Mouse (Mus musculus) hindbrain, embryonic 15.5 days (tissue): Measurements from ENCODE around the gene Gstm6. TPM values are rescaled to one million over a fixed set of nuclear protein-coding genes. Genes with fewer than 3 reads are reported as not detected.
A peak's percentile ranks its signal among the peaks of the same experiment; 100 is the strongest.

Source experiments
- ATAC-seq: fragments of 200-750 bp; cut with Nextera tagmentation; 2 replicates; pipeline ENCODE4 v1.8.0; 2017; ENCODE audit warnings: low read depth, moderate number of reproducible peaks, moderate TSS enrichment; ENCODE audit not compliant: low FRiP score
- H3K27ac ChIP-seq: fragments of 300-500 bp; sonication (generic); replicated peaks from 2 replicates; pipeline ENCODE4 v1.5.1; 2015; ENCODE audit warnings: mild to moderate bottlenecking, inconsistent platforms
- H3K27me3 ChIP-seq: fragments of 300-500 bp; sonication (generic); 2 replicates; pipeline ENCODE4 v1.6.1; 2015; ENCODE audit warnings: control low read depth, inconsistent platforms
- H3K36me3 ChIP-seq: fragments of 300-500 bp; sonication (generic); 2 replicates; pipeline ENCODE4 v1.6.1; 2015; ENCODE audit warnings: control low read depth, inconsistent platforms
- H3K4me1 ChIP-seq: fragments of 300-500 bp; sonication (generic); replicated peaks from 2 replicates; pipeline ENCODE4 v1.6.1; 2015; ENCODE audit warnings: control low read depth, inconsistent platforms
- H3K4me2 ChIP-seq: fragments of 300-500 bp; sonication (generic); 2 replicates; pipeline ENCODE4 v1.6.1; 2015; ENCODE audit warnings: moderate library complexity, mild to moderate bottlenecking, inconsistent platforms
- H3K4me3 ChIP-seq: fragments of 300-500 bp; sonication (generic); 2 replicates; pipeline ENCODE4 v1.5.1; 2015; ENCODE audit warnings: mild to moderate bottlenecking, inconsistent platforms
- H3K9ac ChIP-seq: fragments of 300-500 bp; sonication (generic); 2 replicates; pipeline ENCODE4 v1.6.1; 2015; ENCODE audit warnings: inconsistent platforms
- H3K9me3 ChIP-seq: fragments of 300-500 bp; sonication (generic); 2 replicates; pipeline ENCODE4 v1.6.1; 2016; ENCODE audit warnings: control low read depth, inconsistent platforms
- WGBS: fragments of 180-500 bp; shearing (Covaris S2); methylation state at CpG from one replicate; pipeline ENCODE4 v1.1.7; 2015; 5-methylcytosine and 5-hydroxymethylcytosine counted together
- polyA plus RNA-seq: library from polyadenylated mRNA; unstranded; fragments of >200 nt; fragmentation: Nextera tagmentation; extraction: Ambion mirVana; gene quantifications from 2 replicates; pipeline ENCODE4 v1.2.1, GENCODE M21; 2015

The Gstm6 gene
- polyA plus RNA-seq, 1 experiment from 2014 or later: 8.9 TPM

DNA sequence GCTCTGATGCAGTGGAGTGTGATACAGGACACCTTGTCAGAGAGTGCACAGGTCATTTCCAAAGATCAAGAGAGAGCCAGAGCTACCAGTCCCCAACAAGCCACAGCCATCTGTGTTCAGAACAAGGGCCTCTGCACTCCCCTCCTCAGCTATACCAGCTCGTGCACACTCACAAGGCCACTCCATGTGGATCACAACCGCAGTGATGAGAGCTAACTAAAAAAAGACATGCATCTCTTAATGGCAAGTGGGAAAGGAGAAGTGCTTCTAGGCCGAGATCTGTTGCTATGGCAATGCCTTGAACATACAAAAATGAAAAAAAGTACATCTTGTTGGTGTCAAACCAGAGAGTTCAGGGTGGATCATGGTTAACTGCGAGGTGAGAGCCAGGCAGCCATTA is 3.7 kb downstream of the Gstm6 start:
- WGBS: 46% methylated on average over 4 of the region's 4 CpGs
- Histone ChIP-seq H3K4me3 (no peak overlapping the region), H3K9ac (no peak overlapping the region), H3K36me3 (no peaks in the 10 kb centered on the region), H3K27ac (0 out of 2 replicates have a peak overlapping the region, but pooled peaks have one; percentile 4), H3K4me2 (no peak overlapping the region), H3K27me3 (no peaks in the 10 kb centered on the region; the same call in 1 of the 2 replicates), H3K9me3 (no peaks in the 10 kb centered on the region), H3K4me1 (peaks cover 26% of the 10 kb centered on the region)
- ATAC-seq: no peak

GRCm38 (mm10) chr3:107939403-107939802 is 4.1 kb downstream of the Gstm6 start:
- Histone ChIP-seq H3K4me3 (no peak overlapping the region), H3K9ac (no peak overlapping the region), H3K9me3 (no peaks in the 10 kb centered on the region), H3K36me3 (no peaks in the 10 kb centered on the region), H3K4me2 (no peak overlapping the region), H3K27ac (0 out of 2 replicates have a peak overlapping the region, but pooled peaks have one; percentile 4), H3K4me1 (peaks cover 26% of the 10 kb centered on the region), H3K27me3 (no peaks in the 10 kb centered on the region; the same call in 1 of the 2 replicates)
- ATAC-seq: no peak
- 54% methylated on average over 3 of the region's 3 CpGs for WGBS

DNA sequence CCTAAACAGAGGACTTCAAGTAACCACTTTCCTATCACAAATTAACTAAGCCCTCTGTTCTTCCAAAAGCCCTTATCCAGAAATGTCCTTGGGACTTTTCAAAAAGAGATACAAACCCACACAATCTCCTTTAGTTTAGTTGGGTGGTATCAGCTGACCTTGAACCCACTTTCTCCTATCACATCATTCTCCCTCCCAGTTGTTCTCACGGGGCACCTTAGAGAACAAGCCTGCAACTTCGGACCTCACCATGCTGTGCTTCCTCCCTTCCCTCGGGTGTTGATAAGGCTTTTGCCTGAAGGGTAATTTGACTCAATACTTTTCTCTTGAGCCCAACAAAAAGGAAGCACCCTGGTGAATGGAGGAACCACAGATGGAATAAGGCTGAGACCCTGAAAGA is 7.7 kb downstream of the Gstm6 start:
- no peaks in the 10 kb centered on the region; the same call in 1 of the 2 replicates for H3K27me3 ChIP-seq
- H3K4me3 ChIP-seq: no peak overlapping the region
- H3K9me3 ChIP-seq: no peaks in the 10 kb centered on the region
- WGBS: 73% methylated on average over 3 of the region's 3 CpGs
- H3K36me3 ChIP-seq: no peaks in the 10 kb centered on the region
- H3K4me1 ChIP-seq: peaks cover 27% of the 10 kb centered on the region
- ATAC-seq: no peak
- H3K9ac ChIP-seq: no peak overlapping the region
- H3K4me2 ChIP-seq: no peak overlapping the region
- H3K27ac ChIP-seq: no peak overlapping the region

DNA sequence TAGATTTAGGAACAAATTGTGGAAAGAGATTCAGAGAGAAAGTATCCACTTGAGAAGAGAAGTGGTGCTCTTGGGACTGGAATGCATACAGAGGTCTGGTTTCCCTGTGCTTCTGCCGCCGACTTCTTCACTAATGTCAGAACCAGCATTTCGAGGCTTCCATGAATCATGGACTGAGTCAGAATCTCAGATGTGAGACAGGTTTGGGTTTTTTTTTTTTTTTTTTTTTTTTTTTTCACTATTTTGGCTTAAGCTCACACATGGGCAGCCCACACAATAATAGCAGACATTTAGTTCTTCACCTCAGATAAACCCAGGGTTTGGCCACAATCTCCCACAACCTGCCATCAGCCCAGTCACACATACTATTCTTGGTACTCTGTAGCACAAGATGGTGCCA is 8.3 kb downstream of the Gstm6 start:
- H3K4me2 ChIP-seq: no peak overlapping the region

DNA sequence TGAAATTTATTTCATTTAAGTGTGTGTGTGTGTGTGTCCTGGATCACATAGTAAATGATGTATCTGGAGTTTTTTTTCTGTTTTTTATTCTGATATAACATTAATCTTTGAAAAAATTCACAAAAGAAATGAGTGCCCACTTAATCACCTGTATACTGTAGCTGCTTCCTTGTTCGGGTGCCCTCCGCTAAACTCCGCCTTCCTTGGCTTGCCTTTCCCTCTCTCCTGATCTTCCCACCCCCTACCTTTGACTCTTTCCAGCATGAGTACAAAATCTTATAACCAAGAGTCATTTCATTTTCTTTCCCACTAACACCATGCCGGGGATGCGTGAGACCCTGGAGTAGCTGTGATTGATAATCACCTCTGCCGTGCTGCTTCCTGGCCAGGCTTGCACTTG is 11.4 kb downstream of the Gstm6 start:
- Histone ChIP-seq H3K9ac (no peak overlapping the region), H3K36me3 (no peaks in the 10 kb centered on the region), H3K4me1 (peaks cover 15% of the 10 kb centered on the region), H3K4me3 (no peak overlapping the region), H3K27me3 (no peaks in the 10 kb centered on the region; the same call in 1 of the 2 replicates), H3K27ac (peak overlapping the region; percentile 52; the same call in 1 of the 2 replicates), H3K4me2 (no peak overlapping the region), H3K9me3 (no peaks in the 10 kb centered on the region)
- WGBS: 66% methylated on average over 6 of the region's 6 CpGs
- no peak for ATAC-seq

More for the DNA sequence above, 8.3 kb downstream of the Gstm6 start:
- Histone ChIP-seq H3K27ac (no peak overlapping the region), H3K36me3 (no peaks in the 10 kb centered on the region), H3K27me3 (no peaks in the 10 kb centered on the region; the same call in 1 of the 2 replicates), H3K9me3 (no peaks in the 10 kb centered on the region), H3K4me1 (peaks cover 26% of the 10 kb centered on the region), H3K4me3 (no peak overlapping the region), H3K9ac (no peak overlapping the region)
- WGBS: 89% methylated on average over 3 of the region's 3 CpGs
- ATAC-seq: no peak

- 3% methylated on average over 10 of the region's 10 CpGs for WGBS
- Histone ChIP-seq H3K9me3 (no peaks in the 10 kb centered on the region), H3K27ac (peak within 1 kb of the TSS; percentile 69), H3K27me3 (no peaks in the 10 kb centered on the region; the same call in 1 of the 2 replicates), H3K4me2 (peak within 1 kb of the TSS; percentile 48), H3K4me3 (peak within 1 kb of the TSS; percentile 26), H3K9ac (no peak within 1 kb of the TSS), H3K36me3 (no peaks in the 10 kb centered on the region), H3K4me1 (peaks cover 15% of the 10 kb centered on the region)
- peak; percentile 97 for ATAC-seq
Observed at GRCm38 (mm10) chr3:107931670-107932069, 11.9 kb downstream of the Gstm6 start, which contains the start of gene Gstm7. TSS of gene Gstm7 (minus strand) at chr3:107931817.

DNA sequence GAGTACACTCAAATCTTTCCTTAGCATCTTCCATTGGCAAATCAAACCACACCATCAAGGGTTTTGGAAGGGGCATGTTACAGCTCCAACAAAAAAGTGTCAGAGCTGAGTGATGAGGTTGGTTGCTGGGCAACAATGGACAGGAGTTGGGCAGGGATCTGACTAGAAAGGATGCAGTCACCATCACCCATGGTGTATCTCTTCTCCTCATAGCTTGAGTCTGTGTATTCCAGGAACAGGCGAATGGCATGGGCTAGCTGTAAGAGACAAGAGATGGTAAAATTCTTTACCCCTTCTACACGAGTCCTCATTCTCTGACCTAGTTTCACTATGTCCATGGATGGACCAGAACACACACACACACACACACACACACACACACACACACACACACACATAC is 12.4 kb downstream of the Gstm6 start:
- Histone ChIP-seq H3K4me1 (peaks cover 15% of the 10 kb centered on the region), H3K4me3 (peak overlapping the region; percentile 26), H3K27me3 (no peaks in the 10 kb centered on the region; the same call in 1 of the 2 replicates), H3K36me3 (no peaks in the 10 kb centered on the region), H3K9ac (no peak overlapping the region), H3K27ac (peak overlapping the region; percentile 69), H3K9me3 (no peaks in the 10 kb centered on the region), H3K4me2 (peak overlapping the region; percentile 48)
- 53% methylated on average over 2 of the region's 2 CpGs for WGBS
- ATAC-seq: no peak; the same call in 1 of the 2 replicates

DNA sequence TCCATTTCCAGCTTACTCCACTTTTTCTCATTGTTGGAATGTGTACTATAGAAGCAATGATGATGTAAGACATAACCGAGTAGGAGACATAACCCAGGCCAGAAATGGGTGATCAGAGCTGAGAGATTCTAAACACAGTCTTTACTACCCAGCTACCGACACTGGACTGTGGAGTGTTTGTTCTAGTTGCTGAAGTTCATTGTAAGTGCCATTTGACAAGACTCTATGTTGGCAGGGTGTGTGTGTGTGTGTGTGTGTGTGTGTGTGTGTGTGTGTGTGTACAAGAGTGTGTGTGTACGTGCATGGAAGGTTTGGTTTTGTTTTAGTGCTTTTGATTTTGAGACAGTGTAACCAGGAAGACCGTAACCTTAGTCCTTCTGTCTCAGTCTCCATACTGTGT is 13.8 kb downstream of the Gstm6 start:
- H3K27ac ChIP-seq: no peak overlapping the region

GRCm38 (mm10) chr3:107929243-107929642 is 14.3 kb downstream of the Gstm6 start:
- H3K4me2 ChIP-seq: no peak overlapping the region
- H3K4me1 ChIP-seq: peaks cover 15% of the 10 kb centered on the region
- no peak overlapping the region for H3K4me3 ChIP-seq
- H3K36me3 ChIP-seq: no peaks in the 10 kb centered on the region
- no peak for ATAC-seq
- H3K9me3 ChIP-seq: no peaks in the 10 kb centered on the region
- H3K9ac ChIP-seq: no peak overlapping the region
- H3K27me3 ChIP-seq: no peaks in the 10 kb centered on the region
- 82% methylated on average over 4 of the region's 4 CpGs for WGBS
- no peak overlapping the region for H3K27ac ChIP-seq

More for the DNA sequence above, 13.8 kb downstream of the Gstm6 start:
- no peak overlapping the region for H3K4me2 ChIP-seq
- no peak overlapping the region for H3K4me3 ChIP-seq
- H3K27me3 ChIP-seq: no peaks in the 10 kb centered on the region
- whole genome bisulfite sequencing: 84% methylated on average over 4 of the region's 4 CpGs
- H3K36me3 ChIP-seq: no peaks in the 10 kb centered on the region
- ATAC-seq: no peak
- H3K4me1 ChIP-seq: peaks cover 15% of the 10 kb centered on the region
- no peak overlapping the region for H3K9ac ChIP-seq
- no peaks in the 10 kb centered on the region for H3K9me3 ChIP-seq

- H3K36me3 ChIP-seq: no peaks in the 10 kb centered on the region
- no peak overlapping the region for H3K9ac ChIP-seq
- no peaks in the 10 kb centered on the region for H3K27me3 ChIP-seq
- no peak overlapping the region for H3K27ac ChIP-seq
- H3K4me2 ChIP-seq: no peak overlapping the region
- H3K9me3 ChIP-seq: no peaks in the 10 kb centered on the region
- whole genome bisulfite sequencing: 86% methylated on average over 11 of the region's 11 CpGs
- no peak overlapping the region for H3K4me3 ChIP-seq
- peaks cover 15% of the 10 kb centered on the region for H3K4me1 ChIP-seq
- no peak for ATAC-seq
Observed at GRCm38 (mm10) chr3:107928691-107929090, 14.9 kb downstream of the Gstm6 start.

- no peak for ATAC-seq
- Histone ChIP-seq H3K4me1 (peaks cover 15% of the 10 kb centered on the region), H3K27me3 (no peaks in the 10 kb centered on the region), H3K9ac (no peak overlapping the region), H3K9me3 (no peaks in the 10 kb centered on the region), H3K27ac (no peak overlapping the region), H3K4me2 (no peak overlapping the region), H3K4me3 (no peak overlapping the region), H3K36me3 (no peaks in the 10 kb centered on the region)
- 60% methylated on average over 3 of the region's 3 CpGs for WGBS
Observed at GRCm38 (mm10) chr3:107927841-107928240, 15.7 kb downstream of the Gstm6 start.

DNA sequence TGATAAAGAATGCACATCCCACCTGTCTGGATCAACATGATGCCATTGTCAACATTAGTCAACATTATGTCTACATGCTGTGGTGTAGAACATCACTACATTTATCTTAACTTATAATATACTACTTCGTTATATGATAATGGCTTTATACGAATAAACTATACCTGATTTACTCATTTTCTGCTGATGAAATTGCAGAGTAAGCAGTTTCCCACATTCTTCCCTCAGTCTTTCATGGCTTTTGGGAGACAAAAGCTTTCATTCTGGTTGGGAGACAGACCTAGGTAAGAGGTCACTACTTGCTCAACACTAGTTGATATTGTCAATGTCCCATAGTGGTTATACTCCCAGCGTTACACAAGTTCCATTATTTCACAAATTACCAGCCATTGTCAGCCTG is 18.2 kb downstream of the Gstm6 start:
- Histone ChIP-seq H3K4me3 (no peak overlapping the region), H3K36me3 (no peaks in the 10 kb centered on the region), H3K27me3 (no peaks in the 10 kb centered on the region), H3K27ac (no peak overlapping the region), H3K9ac (no peak overlapping the region), H3K4me2 (no peak overlapping the region), H3K4me1 (no peaks in the 10 kb centered on the region), H3K9me3 (no peaks in the 10 kb centered on the region)
- no peak for ATAC-seq
- 94% methylated on average over 3 of the region's 3 CpGs for WGBS

- 93% methylated on average over 5 of the region's 5 CpGs for WGBS
- Histone ChIP-seq H3K4me1 (0 out of 2 replicates have a peak, but pooled peaks cover 3% of the 10 kb centered on the region), H3K4me3 (no peak overlapping the region), H3K9ac (no peak overlapping the region), H3K9me3 (no peaks in the 10 kb centered on the region), H3K27ac (no peak overlapping the region), H3K27me3 (no peaks in the 10 kb centered on the region), H3K36me3 (no peaks in the 10 kb centered on the region), H3K4me2 (no peak overlapping the region)
- no peak for ATAC-seq
Observed at GRCm38 (mm10) chr3:107920348-107920747, 23.2 kb downstream of the Gstm6 start.
